ENCODE assay signal across 19 mouse cellular contexts in the genomic region with DNA sequence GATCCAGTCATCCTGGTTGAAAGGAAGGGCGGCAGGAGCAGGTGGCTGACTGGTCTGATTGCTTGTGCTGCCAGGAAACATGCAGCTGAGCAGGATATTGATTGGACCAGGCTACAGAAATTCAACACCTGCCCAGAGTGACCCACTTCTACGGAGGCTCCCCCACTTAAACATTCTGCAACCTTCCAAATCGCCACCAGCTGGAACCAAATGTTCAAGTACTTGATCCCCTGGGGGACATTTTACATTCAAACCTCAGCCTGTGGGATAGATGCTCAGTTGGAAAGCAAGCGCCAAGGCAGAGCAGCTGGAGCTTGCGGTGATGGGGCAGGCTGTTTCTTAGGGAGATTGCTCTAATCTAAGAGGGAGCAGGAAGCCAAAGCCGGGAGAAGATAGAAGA. TPM values are rescaled to one million over a fixed set of nuclear protein-coding genes. Genes with fewer than 3 reads are reported as not detected.
DNase-seq lines count a peak whose midpoint lies in the region; ATAC-seq and TF ChIP-seq lines count a peak whose summit lies in the region.
"Had no signal": no experiment of that assay in that cellular context is flagged by ENCODE, and none has a peak within 500 bp of the region (broad histone marks: within the 10 kb centered on the region; RNA-seq: fewer than 3 reads in every experiment).

No protein-coding gene starts in this region.

- TF ChIP-seq CTCF in midbrain, postnatal 0 days (IDR thresholded peaks at IDR 0.05), result no peak

- H3K36me3 ChIP-seq in heart, embryonic 11.5 days (ENCODE audit: control insufficient read depth, insufficient read depth, low read length), result no peaks in the 10 kb centered on the region
- no peaks in the 10 kb centered on the region for H3K36me3 ChIP-seq in midbrain, postnatal 0 days (ENCODE audit: insufficient read depth, low read length)
- no peaks in the 10 kb centered on the region for H3K36me3 ChIP-seq in midbrain, embryonic 15.5 days (replicated peaks)
- H3K36me3 ChIP-seq: forebrain, embryonic 15.5 days; G1E; limb, embryonic 12.5 days; midbrain, embryonic 13.5 days; stomach, embryonic 15.5 days had no signal

- WGBS in heart, embryonic 11.5 days (ENCODE audit: insufficient replicate concordance), result 58% methylated on average over 6 of the region's 6 CpGs
- 47% methylated on average over 6 of the region's 6 CpGs for WGBS in midbrain, postnatal 0 days
- WGBS in midbrain, embryonic 15.5 days, result 43% methylated on average over 6 of the region's 6 CpGs

- H3K9me3 ChIP-seq in heart, embryonic 11.5 days (replicated peaks; ENCODE audit: control insufficient read depth, low read length), result 0 out of 2 replicates have a peak, but pooled peaks cover 3% of the 10 kb centered on the region
- no peaks in the 10 kb centered on the region for H3K9me3 ChIP-seq in midbrain, postnatal 0 days (ENCODE audit: low read length)
- H3K9me3 ChIP-seq in midbrain, embryonic 15.5 days, result no peaks in the 10 kb centered on the region
- H3K9me3 ChIP-seq: forebrain, embryonic 15.5 days; midbrain, embryonic 13.5 days; stomach, embryonic 15.5 days had no signal

- H3K4me2 ChIP-seq in heart, embryonic 11.5 days, result no peak overlapping the region
- no peak overlapping the region for H3K4me2 ChIP-seq in midbrain, postnatal 0 days (ENCODE audit: low read depth, low read length, poor library complexity, severe bottlenecking)
- H3K4me2 ChIP-seq in midbrain, embryonic 15.5 days, result no peak overlapping the region
- H3K4me2 ChIP-seq: forebrain, embryonic 15.5 days; limb, embryonic 12.5 days; midbrain, embryonic 13.5 days; stomach, embryonic 15.5 days had no signal

- H3K4me1 ChIP-seq in heart, embryonic 11.5 days (ENCODE audit: control insufficient read depth, insufficient read depth, low read length), result peaks cover 7% of the 10 kb centered on the region
- H3K4me1 ChIP-seq in midbrain, postnatal 0 days (ENCODE audit: insufficient read depth, low read length), result 0 out of 2 replicates have a peak, but pooled peaks cover 3% of the 10 kb centered on the region
- no peaks in the 10 kb centered on the region for H3K4me1 ChIP-seq in midbrain, embryonic 15.5 days
- H3K4me1 ChIP-seq: forebrain, embryonic 15.5 days; limb, embryonic 12.5 days; midbrain, embryonic 13.5 days; stomach, embryonic 15.5 days had no signal

- peak; percentile 22 for DNase-seq in embryo, embryonic 10.5 days (ENCODE audit: low spot score)
- DNase-seq in embryo, embryonic 10 days (ENCODE audit: low spot score), result no peak
- peak; percentile 53 for DNase-seq in heart, adult 8-10 months (ENCODE audit: low spot score)
- DNase-seq in midbrain, postnatal 0 days (ENCODE audit: low spot score), result peak; percentile 59
- DNase-seq in retina, postnatal 1 day, result peak; percentile 39
- DNase-seq in cerebellum, adult 18-20 months, result no peak
- DNase-seq: cerebellum, postnatal 10 days; gastrocnemius, postnatal 10 days; right cerebral cortex, postnatal 14 days had no signal

- H3K9ac ChIP-seq in heart, embryonic 11.5 days (ENCODE audit: low read depth, low read length), result no peak overlapping the region
- H3K9ac ChIP-seq in midbrain, postnatal 0 days (replicated peaks; ENCODE audit: low read length, poor library complexity, severe bottlenecking), result no peak overlapping the region
- no peak overlapping the region for H3K9ac ChIP-seq in midbrain, embryonic 15.5 days
- H3K9ac ChIP-seq: forebrain, embryonic 15.5 days; limb, embryonic 12.5 days; liver, embryonic 14.5 days; midbrain, embryonic 13.5 days; stomach, embryonic 15.5 days had no signal

- H3K27ac ChIP-seq in heart, embryonic 11.5 days (ENCODE audit: low read depth, low read length), result no peak overlapping the region
- no peak overlapping the region for H3K27ac ChIP-seq in midbrain, postnatal 0 days (ENCODE audit: low read depth, low read length)
- no peak overlapping the region for H3K27ac ChIP-seq in midbrain, embryonic 15.5 days
- H3K27ac ChIP-seq: forebrain, embryonic 15.5 days; limb, embryonic 12.5 days; liver, embryonic 14.5 days; midbrain, embryonic 13.5 days; stomach, embryonic 15.5 days had no signal

- H3K4me3 ChIP-seq in heart, embryonic 11.5 days (ENCODE audit: low read depth, low read length), result no peak overlapping the region
- no peak overlapping the region for H3K4me3 ChIP-seq in midbrain, postnatal 0 days (ENCODE audit: low read depth, low read length)
- H3K4me3 ChIP-seq in midbrain, embryonic 15.5 days, result no peak overlapping the region
- H3K4me3 ChIP-seq: erythroblast, embryonic 14.5 days; forebrain, embryonic 15.5 days; limb, embryonic 12.5 days; midbrain, embryonic 13.5 days; stomach, embryonic 15.5 days had no signal

- no peak for ATAC-seq in heart, embryonic 11.5 days (replicated peaks; ENCODE audit: insufficient number of reproducible peaks, low FRiP score, low TSS enrichment)
- no peak for ATAC-seq in midbrain, postnatal 0 days (ENCODE audit: low FRiP score)
- no peak for ATAC-seq in midbrain, embryonic 15.5 days (replicated peaks)
- ATAC-seq: CD4-positive, CD25-positive, alpha-beta regulatory T cell, adult 4 months; forebrain, embryonic 15.5 days; midbrain, embryonic 13.5 days had no signal

- no peaks in the 10 kb centered on the region for H3K27me3 ChIP-seq in heart, embryonic 11.5 days (ENCODE audit: control insufficient read depth, insufficient read depth, low read length)
- H3K27me3 ChIP-seq in midbrain, postnatal 0 days (ENCODE audit: insufficient read depth, low read length), result no peaks in the 10 kb centered on the region
- H3K27me3 ChIP-seq in midbrain, embryonic 15.5 days (replicated peaks), result no peaks in the 10 kb centered on the region
- H3K27me3 ChIP-seq: forebrain, embryonic 15.5 days; limb, embryonic 12.5 days; midbrain, embryonic 13.5 days; stomach, embryonic 15.5 days had no signal

RNA-seq across cellular contexts. Expression of a gene that starts 35.8 kb away (rescaled TPM):
- 10 to 100 TPM; 35.9 to 46.7 (median 41.6) TPM for total RNA-seq in heart, adult 8-10 months (2022)
- polyA plus RNA-seq in heart, embryonic 11.5 days (2014; fragmentation: Nextera tagmentation; extraction: Ambion mirVana), result 8.8 and 12.2 TPM in 2 replicates
- total RNA-seq in midbrain, postnatal 0 days (2014; rRNA removed), result 43.7 and 51.5 TPM in 2 replicates
- polyA plus RNA-seq in midbrain, postnatal 0 days (2015; fragmentation: Nextera tagmentation; extraction: Ambion mirVana), result 9.7 and 11.7 TPM in 2 replicates
- 11.5 and 13.3 TPM in 2 replicates for polyA plus RNA-seq in midbrain, embryonic 15.5 days (2015; fragmentation: Nextera tagmentation; extraction: Ambion mirVana)

RNA-seq across cellular contexts. Expression of a gene that starts 43.1 kb away (rescaled TPM):
- total RNA-seq in heart, adult 8-10 months (2022), result 10 to 100 TPM; 43.2 to 51.2 (median 48.7) TPM
- polyA plus RNA-seq in heart, embryonic 11.5 days (2014; fragmentation: Nextera tagmentation; extraction: Ambion mirVana), result 14.5 and 19.0 TPM in 2 replicates
- 9.9 and 10.9 TPM in 2 replicates for total RNA-seq in midbrain, postnatal 0 days (2014; rRNA removed)
- polyA plus RNA-seq in midbrain, postnatal 0 days (2015; fragmentation: Nextera tagmentation; extraction: Ambion mirVana), result 6.1 and 7.0 TPM in 2 replicates
- 6.4 and 7.2 TPM in 2 replicates for polyA plus RNA-seq in midbrain, embryonic 15.5 days (2015; fragmentation: Nextera tagmentation; extraction: Ambion mirVana)

Comparison
In these comparisons a context has a peak if more than half of its experiments do, and no peak if none do; other contexts are left out.
1. DNase-seq: peak in embryo, embryonic 10.5 days (single experiment), heart, adult 8-10 months (single experiment), midbrain, postnatal 0 days (single experiment) and retina, postnatal 1 day (single experiment); none in embryo, embryonic 10 days (single experiment) and cerebellum, adult 18-20 months (0 of 2).